In the genomic region with DNA sequence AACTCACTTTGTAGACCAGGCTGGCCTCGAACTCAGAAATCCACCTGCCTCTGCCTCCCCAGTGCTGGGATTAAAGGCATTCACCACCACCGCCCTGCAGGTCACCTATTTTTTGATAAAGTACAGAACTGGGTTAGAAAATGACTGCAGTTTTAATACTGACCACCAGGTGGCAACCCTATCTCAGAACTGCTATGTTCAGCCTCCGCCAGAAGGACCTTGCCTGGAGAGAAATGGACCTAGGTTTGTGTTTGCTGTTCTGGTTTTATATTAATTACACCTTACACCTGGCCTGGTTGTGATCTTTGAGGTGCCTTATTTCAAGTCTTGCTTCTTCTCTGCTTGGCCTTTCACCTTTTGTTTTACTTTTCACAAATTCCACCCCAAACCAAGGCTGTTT, we compare ENCODE assay signal across 7 mouse cellular contexts. TPM values are rescaled to one million over a fixed set of nuclear protein-coding genes. Genes with fewer than 3 reads are reported as not detected.
DNase-seq lines count a peak whose midpoint lies in the region; ATAC-seq and TF ChIP-seq lines count a peak whose summit lies in the region.

No protein-coding gene starts in this region.

- 0 out of 2 replicates have a peak, but pooled peaks have one; percentile 52 for ATAC-seq in lung, embryonic 14.5 days (ENCODE audit: insufficient read depth)

- 0 out of 2 replicates have a peak, but pooled peaks cover under 1% of the 10 kb centered on the region for H3K36me3 ChIP-seq in lung, embryonic 14.5 days (ENCODE audit: insufficient read depth)

- peak; percentile 75 for TF ChIP-seq CTCF in cerebellum, adult 2 months (IDR thresholded peaks at IDR 0.05; ENCODE audit: borderline replicate concordance, insufficient read depth, low read depth, low read length)
- peak; percentile 88 for TF ChIP-seq CTCF in lung, embryonic 14.5 days (IDR thresholded peaks at IDR 0.05; ENCODE audit: low read depth)

- no peaks in the 10 kb centered on the region for H3K27me3 ChIP-seq in cerebellum, adult 2 months (ENCODE audit: control insufficient read depth, insufficient read depth, low read length)
- H3K27me3 ChIP-seq in lung, embryonic 14.5 days (ENCODE audit: insufficient read depth, low read length): no peaks in the 10 kb centered on the region

- WGBS in cerebellum, adult 2 months: 26% methylated on average over 3 of the region's 3 CpGs
- WGBS in lung, embryonic 14.5 days: 29% methylated on average over 3 of the region's 3 CpGs

- peak; percentile 37 to 59 for DNase-seq in CD8-positive naive resting alpha-beta T cell, adult 2 months (ENCODE audit: low read depth in 2 of 2, low spot score in 2 of 2)
- DNase-seq in Muller cell, postnatal 12 days (ENCODE audit: inconsistent ontology term): peak; percentile 52
- peak; percentile 54 to 67 for DNase-seq in cerebellum, adult 2 months
- DNase-seq in frontal cortex, adult 2 months (ENCODE audit: extremely low spot score in 1 of 2, low spot score in 1 of 2): peak; percentile 21 to 86
- DNase-seq in kidney, postnatal 36 days: peak; percentile 79 to 80
- peak; percentile 90 for DNase-seq in lung, embryonic 14.5 days
- peak; percentile 47 for DNase-seq in right cerebral cortex, postnatal 14 days

- TF ChIP-seq POLR2A in cerebellum, adult 2 months (IDR thresholded peaks at IDR 0.05; ENCODE audit: borderline replicate concordance, insufficient read depth, low read length): no peak

- no peaks in the 10 kb centered on the region for H3K4me1 ChIP-seq in cerebellum, adult 2 months (ENCODE audit: control insufficient read depth, insufficient read depth, low read length)
- no peaks in the 10 kb centered on the region for H3K4me1 ChIP-seq in lung, embryonic 14.5 days (ENCODE audit: insufficient read depth)

- H3K4me3 ChIP-seq in cerebellum, adult 2 months (replicated peaks; ENCODE audit: insufficient read depth, low read depth, low read length): no peak overlapping the region
- no peak overlapping the region for H3K4me3 ChIP-seq in lung, embryonic 14.5 days (ENCODE audit: low read depth, low read length)

- no peak overlapping the region for H3K27ac ChIP-seq in cerebellum, adult 2 months (ENCODE audit: insufficient read depth, low read length)
- H3K27ac ChIP-seq in lung, embryonic 14.5 days (ENCODE audit: low read depth): no peak overlapping the region

- H3K9me3 ChIP-seq in lung, embryonic 14.5 days (ENCODE audit: low read depth, low read length): no peaks in the 10 kb centered on the region

- H3K9ac ChIP-seq in lung, embryonic 14.5 days: no peak overlapping the region

- no peak overlapping the region for H3K4me2 ChIP-seq in lung, embryonic 14.5 days

RNA-seq across cellular contexts. Expression of a gene that starts 12.7 kb away (rescaled TPM):
- 0.29 and 0.33 TPM in 2 replicates for polyA plus RNA-seq in cerebellum, adult 2 months (2012; rRNA removed)
- polyA plus RNA-seq in frontal cortex, adult 2 months (2012; rRNA removed): 0.24 and 0.25 TPM in 2 replicates
- polyA plus RNA-seq in lung, embryonic 14.5 days (2014; fragmentation: Nextera tagmentation; extraction: Ambion mirVana): not detected in 2 replicates

RNA-seq across cellular contexts. Expression of a gene that starts 34.9 kb away (rescaled TPM):
- 23.7 and 26.0 TPM in 2 replicates for polyA plus RNA-seq in cerebellum, adult 2 months (2012; rRNA removed)
- polyA plus RNA-seq in frontal cortex, adult 2 months (2012; rRNA removed): 27.0 and 30.3 TPM in 2 replicates
- 22.0 and 22.5 TPM in 2 replicates for polyA plus RNA-seq in lung, embryonic 14.5 days (2014; fragmentation: Nextera tagmentation; extraction: Ambion mirVana)

RNA-seq across cellular contexts. Expression of a gene that starts 47.9 kb away (rescaled TPM):
- 22.9 and 24.4 TPM in 2 replicates for polyA plus RNA-seq in cerebellum, adult 2 months (2012; rRNA removed)
- polyA plus RNA-seq in frontal cortex, adult 2 months (2012; rRNA removed): 18.1 and 18.2 TPM in 2 replicates
- polyA plus RNA-seq in lung, embryonic 14.5 days (2014; fragmentation: Nextera tagmentation; extraction: Ambion mirVana): 0.30 TPM in 2 replicates

Comparison
In these comparisons a context has a peak if more than half of its experiments do, and no peak if none do; other contexts are left out.
1. RNA of a gene that starts 47.9 kb away (polyA plus RNA-seq): 22.9 to 24.4 TPM in cerebellum, adult 2 months and 18.1 to 18.2 TPM in frontal cortex, adult 2 months; 0.30 TPM in lung, embryonic 14.5 days; every median in the first group is over 10 times any median in the second.
2. Peak in every context shown above with its lines, with median percentiles within 50 percentile points of each other: DNase-seq.